Mouse (Mus musculus): ENCODE results near the gene Ptpn11. TPM values are rescaled to one million over a fixed set of nuclear protein-coding genes. Genes with fewer than 3 reads are reported as not detected.

Ptpn11 gene
- polyA plus RNA-seq, 1 experiment from 2014 or later, result 14.4 TPM

- H3K36me3 ChIP-seq (ENCODE audit: control insufficient read depth, insufficient read depth, low read length), result peaks cover 14% of the 10 kb centered on the region
- WGBS, result 87% methylated on average over 4 of the region's 4 CpGs
Observed at GRCm38 (mm10) chr5:121150684-121151083, 40.5 kb downstream of the Ptpn11 start.

GRCm38 (mm10) chr5:121149246-121149645 is 42.0 kb downstream of the Ptpn11 start:
- ATAC-seq (ENCODE audit: insufficient read depth, low FRiP score), result no peak
- H3K9me3 ChIP-seq (replicated peaks; ENCODE audit: control insufficient read depth, low read length), result no peaks in the 10 kb centered on the region
- no peak overlapping the region for H3K27ac ChIP-seq (ENCODE audit: low read length)
- no peak overlapping the region for H3K4me3 ChIP-seq (replicated peaks; ENCODE audit: low read length)
- no peaks in the 10 kb centered on the region for H3K27me3 ChIP-seq (ENCODE audit: control insufficient read depth, insufficient read depth, low read length)
- no peak overlapping the region for H3K4me2 ChIP-seq (ENCODE audit: low read depth, low read length)
- H3K4me1 ChIP-seq (ENCODE audit: control insufficient read depth, insufficient read depth, low read length), result no peaks in the 10 kb centered on the region
- no peak overlapping the region for H3K9ac ChIP-seq (ENCODE audit: low read length)
- 55% methylated on average over 1 of the region's 1 CpGs for WGBS
- peaks cover 17% of the 10 kb centered on the region for H3K36me3 ChIP-seq (ENCODE audit: control insufficient read depth, insufficient read depth, low read length)

More at GRCm38 (mm10) chr5:121150684-121151083, 40.5 kb downstream of the Ptpn11 start:
- Histone ChIP-seq H3K4me3 (replicated peaks; ENCODE audit: low read length) (no peak overlapping the region), H3K27me3 (ENCODE audit: control insufficient read depth, insufficient read depth, low read length) (no peaks in the 10 kb centered on the region), H3K4me1 (ENCODE audit: control insufficient read depth, insufficient read depth, low read length) (no peaks in the 10 kb centered on the region), H3K4me2 (ENCODE audit: low read depth, low read length) (no peak overlapping the region), H3K9ac (ENCODE audit: low read length) (no peak overlapping the region), H3K9me3 (replicated peaks; ENCODE audit: control insufficient read depth, low read length) (no peaks in the 10 kb centered on the region), H3K27ac (ENCODE audit: low read length) (no peak overlapping the region)
- ATAC-seq (ENCODE audit: insufficient read depth, low FRiP score), result no peak

DNA sequence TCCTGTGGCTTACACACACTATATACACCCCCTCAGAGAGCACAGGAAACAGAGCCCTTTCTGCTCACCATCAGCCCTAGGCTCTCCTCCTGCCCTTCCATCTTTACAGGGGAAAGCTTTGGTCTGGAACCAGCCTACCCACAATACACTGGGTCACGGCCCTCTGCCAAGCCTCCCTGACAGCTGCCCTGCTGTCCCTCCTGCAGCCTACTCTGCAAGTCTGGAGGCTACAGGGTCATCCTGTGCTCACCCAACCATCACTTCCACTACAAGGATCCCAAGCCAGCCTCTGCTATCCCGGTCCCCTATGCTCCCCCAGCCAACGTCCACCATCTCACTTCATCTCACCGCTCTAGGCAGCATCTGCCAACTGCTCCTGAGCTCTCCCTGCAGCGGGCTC is 44.9 kb downstream of the Ptpn11 start:
- Histone ChIP-seq H3K36me3 (ENCODE audit: control insufficient read depth, insufficient read depth, low read length) (peaks cover 12% of the 10 kb centered on the region), H3K4me3 (replicated peaks; ENCODE audit: low read length) (no peak overlapping the region), H3K27me3 (ENCODE audit: control insufficient read depth, insufficient read depth, low read length) (no peaks in the 10 kb centered on the region), H3K9me3 (replicated peaks; ENCODE audit: control insufficient read depth, low read length) (no peaks in the 10 kb centered on the region), H3K4me1 (ENCODE audit: control insufficient read depth, insufficient read depth, low read length) (no peaks in the 10 kb centered on the region), H3K9ac (ENCODE audit: low read length) (no peak overlapping the region), H3K4me2 (ENCODE audit: low read depth, low read length) (no peak overlapping the region), H3K27ac (ENCODE audit: low read length) (no peak overlapping the region)
- ATAC-seq (ENCODE audit: insufficient read depth, low FRiP score), result no peak
- WGBS, result 92% methylated on average over 5 of the region's 5 CpGs

GRCm38 (mm10) chr5:121145609-121146008 is 45.6 kb downstream of the Ptpn11 start:
- Histone ChIP-seq H3K9me3 (replicated peaks; ENCODE audit: control insufficient read depth, low read length) (no peaks in the 10 kb centered on the region), H3K27ac (ENCODE audit: low read length) (no peak overlapping the region), H3K4me2 (ENCODE audit: low read depth, low read length) (no peak overlapping the region), H3K36me3 (ENCODE audit: control insufficient read depth, insufficient read depth, low read length) (peaks cover 12% of the 10 kb centered on the region), H3K9ac (ENCODE audit: low read length) (no peak overlapping the region), H3K4me1 (ENCODE audit: control insufficient read depth, insufficient read depth, low read length) (no peaks in the 10 kb centered on the region), H3K4me3 (replicated peaks; ENCODE audit: low read length) (no peak overlapping the region), H3K27me3 (ENCODE audit: control insufficient read depth, insufficient read depth, low read length) (no peaks in the 10 kb centered on the region)
- WGBS, result 87% methylated on average over 5 of the region's 5 CpGs
- ATAC-seq (ENCODE audit: insufficient read depth, low FRiP score), result no peak

GRCm38 (mm10) chr5:121144441-121145238 is 46.6 kb downstream of the Ptpn11 start:
- no peak for ATAC-seq (ENCODE audit: insufficient read depth, low FRiP score)
- WGBS, result 81% methylated on average over 13 of the region's 13 CpGs
- H3K36me3 ChIP-seq (ENCODE audit: control insufficient read depth, insufficient read depth, low read length), result peaks cover 12% of the 10 kb centered on the region

DNA sequence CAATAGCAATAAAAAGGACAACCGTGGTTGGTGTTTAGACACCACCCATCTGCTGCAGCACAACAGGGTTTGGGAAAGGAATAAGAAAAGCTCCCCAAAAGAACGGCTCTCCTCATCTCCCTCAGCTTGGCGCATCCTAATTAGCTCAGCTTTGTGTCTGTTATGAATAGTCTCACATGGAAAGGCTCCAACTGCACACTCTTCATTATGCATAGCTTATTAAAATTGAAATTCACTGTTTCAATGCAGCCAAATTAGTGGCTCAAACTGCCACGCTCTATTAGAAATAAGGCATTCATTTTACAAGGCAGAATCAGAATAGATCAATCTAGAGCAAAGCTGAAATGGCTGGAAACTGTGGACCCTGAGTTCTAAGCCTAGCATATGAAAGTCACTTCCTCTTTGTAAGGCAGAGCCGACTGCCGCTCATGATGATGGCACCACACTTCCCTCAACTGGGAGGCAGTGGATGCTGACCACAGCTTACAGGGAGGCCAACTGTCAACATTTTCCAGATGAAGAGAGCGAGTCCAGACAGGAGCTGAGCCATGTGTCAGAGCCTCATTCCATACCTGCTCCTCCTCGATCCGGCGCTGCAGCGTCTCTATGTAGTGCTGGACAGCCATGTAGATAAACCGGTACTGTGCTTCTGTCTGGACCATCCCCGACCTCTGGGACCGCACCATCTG is 48.6 kb downstream of the Ptpn11 start:
- Histone ChIP-seq H3K27ac (ENCODE audit: low read length) (no peak overlapping the region), H3K9ac (ENCODE audit: low read length) (no peak overlapping the region), H3K4me2 (ENCODE audit: low read depth, low read length) (no peak overlapping the region), H3K9me3 (replicated peaks; ENCODE audit: control insufficient read depth, low read length) (no peaks in the 10 kb centered on the region), H3K27me3 (ENCODE audit: control insufficient read depth, insufficient read depth, low read length) (no peaks in the 10 kb centered on the region), H3K4me3 (replicated peaks; ENCODE audit: low read length) (no peak overlapping the region), H3K4me1 (ENCODE audit: control insufficient read depth, insufficient read depth, low read length) (no peaks in the 10 kb centered on the region), H3K36me3 (ENCODE audit: control insufficient read depth, insufficient read depth, low read length) (peaks cover 10% of the 10 kb centered on the region; the same call in 1 of the 2 replicates)
- 90% methylated on average over 14 of the region's 14 CpGs for WGBS
- ATAC-seq (ENCODE audit: insufficient read depth, low FRiP score), result no peak

More at GRCm38 (mm10) chr5:121144441-121145238, 46.6 kb downstream of the Ptpn11 start:
- no peak overlapping the region for H3K27ac ChIP-seq (ENCODE audit: low read length)
- H3K27me3 ChIP-seq (ENCODE audit: control insufficient read depth, insufficient read depth, low read length), result no peaks in the 10 kb centered on the region
- H3K9ac ChIP-seq (ENCODE audit: low read length), result no peak overlapping the region
- no peak overlapping the region for H3K4me3 ChIP-seq (replicated peaks; ENCODE audit: low read length)
- no peak overlapping the region for H3K4me2 ChIP-seq (ENCODE audit: low read depth, low read length)
- no peaks in the 10 kb centered on the region for H3K4me1 ChIP-seq (ENCODE audit: control insufficient read depth, insufficient read depth, low read length)
- no peaks in the 10 kb centered on the region for H3K9me3 ChIP-seq (replicated peaks; ENCODE audit: control insufficient read depth, low read length)

DNA sequence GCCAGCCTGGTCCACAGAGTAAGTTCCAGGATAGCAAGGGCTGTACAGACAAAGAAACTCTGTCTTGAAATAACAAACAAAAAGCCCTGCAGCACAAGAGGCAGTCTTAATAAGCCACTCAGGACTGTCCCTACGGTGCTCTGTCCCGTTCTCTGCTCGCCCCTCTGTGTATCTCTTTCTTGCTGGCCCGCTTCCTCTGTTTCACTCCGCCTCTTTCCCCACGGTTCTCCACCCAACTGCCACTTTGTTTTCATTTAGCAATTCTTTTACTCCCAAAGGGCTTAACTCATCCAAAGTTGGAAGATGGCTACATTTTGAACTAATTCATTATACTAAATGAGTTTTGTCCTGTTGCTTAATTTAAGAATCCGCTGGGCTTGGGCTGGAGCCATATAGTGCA is 50.9 kb downstream of the Ptpn11 start:
- H3K4me1 ChIP-seq (ENCODE audit: control insufficient read depth, insufficient read depth, low read length), result no peaks in the 10 kb centered on the region
- WGBS, result 66% methylated on average over 7 of the region's 7 CpGs
- no peak overlapping the region for H3K27ac ChIP-seq (ENCODE audit: low read length)
- H3K36me3 ChIP-seq (ENCODE audit: control insufficient read depth, insufficient read depth, low read length), result peaks cover 10% of the 10 kb centered on the region; the same call in 1 of the 2 replicates
- H3K4me3 ChIP-seq (replicated peaks; ENCODE audit: low read length), result no peak overlapping the region
- H3K4me2 ChIP-seq (ENCODE audit: low read depth, low read length), result no peak overlapping the region
- no peaks in the 10 kb centered on the region for H3K9me3 ChIP-seq (replicated peaks; ENCODE audit: control insufficient read depth, low read length)
- no peak for ATAC-seq (ENCODE audit: insufficient read depth, low FRiP score)
- H3K27me3 ChIP-seq (ENCODE audit: control insufficient read depth, insufficient read depth, low read length), result no peaks in the 10 kb centered on the region
- no peak overlapping the region for H3K9ac ChIP-seq (ENCODE audit: low read length)

DNA sequence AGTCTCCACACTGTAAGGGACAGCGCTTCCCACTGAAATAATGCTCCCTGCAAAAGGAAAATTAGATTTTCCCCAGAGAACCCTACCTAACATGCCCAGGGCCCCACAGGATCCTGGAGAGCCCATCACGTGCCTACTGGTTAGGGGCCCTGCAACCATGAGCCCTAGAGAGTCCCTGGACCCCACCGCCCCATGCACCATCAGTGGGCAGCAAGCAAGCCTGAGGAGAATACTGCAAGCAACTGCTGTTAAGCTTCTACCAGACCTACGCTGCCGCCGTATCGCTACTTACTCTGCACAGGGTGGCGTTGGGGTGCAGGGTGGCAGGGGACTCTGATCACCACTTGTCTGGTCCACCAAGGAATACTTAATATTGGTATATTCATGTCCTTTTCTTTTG is 54.1 kb downstream of the Ptpn11 start:
- 94% methylated on average over 8 of the region's 8 CpGs for whole genome bisulfite sequencing
- Histone ChIP-seq H3K36me3 (ENCODE audit: control insufficient read depth, insufficient read depth, low read length) (peaks cover 10% of the 10 kb centered on the region; the same call in 1 of the 2 replicates), H3K4me1 (ENCODE audit: control insufficient read depth, insufficient read depth, low read length) (no peaks in the 10 kb centered on the region)

DNA sequence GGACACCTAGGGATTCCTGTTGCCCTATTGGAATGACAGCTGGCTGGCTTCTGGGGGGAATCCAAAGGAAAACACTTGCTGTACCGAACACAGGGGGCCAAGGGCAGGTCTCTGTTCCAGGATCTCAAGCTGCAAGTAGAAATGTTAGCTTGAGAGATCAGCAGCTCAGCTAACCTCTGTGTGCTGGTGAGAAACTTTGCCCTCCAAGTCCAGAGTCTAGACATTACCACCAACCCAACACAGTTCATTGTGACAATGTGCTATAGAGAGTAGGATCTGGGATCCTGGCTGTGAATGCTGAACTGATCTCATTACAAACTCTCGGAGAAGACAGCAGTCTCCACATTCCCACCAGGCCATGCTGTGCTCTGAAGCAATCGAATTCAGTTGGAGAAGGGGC is 59.4 kb downstream of the Ptpn11 start:
- H3K9ac ChIP-seq (ENCODE audit: low read length), result no peak overlapping the region
- WGBS, result 84% methylated on average over 3 of the region's 3 CpGs
- no peak for ATAC-seq (ENCODE audit: insufficient read depth, low FRiP score)
- no peaks in the 10 kb centered on the region for H3K9me3 ChIP-seq (replicated peaks; ENCODE audit: control insufficient read depth, low read length)
- H3K27me3 ChIP-seq (ENCODE audit: control insufficient read depth, insufficient read depth, low read length), result no peaks in the 10 kb centered on the region
- H3K4me3 ChIP-seq (replicated peaks; ENCODE audit: low read length), result no peak overlapping the region
- no peaks in the 10 kb centered on the region for H3K4me1 ChIP-seq (ENCODE audit: control insufficient read depth, insufficient read depth, low read length)
- H3K4me2 ChIP-seq (ENCODE audit: low read depth, low read length), result no peak overlapping the region
- H3K36me3 ChIP-seq (ENCODE audit: control insufficient read depth, insufficient read depth, low read length), result peaks cover 4% of the 10 kb centered on the region; the same call in 1 of the 2 replicates
- no peak overlapping the region for H3K27ac ChIP-seq (ENCODE audit: low read length)

More for the DNA sequence above, 54.1 kb downstream of the Ptpn11 start:
- Histone ChIP-seq H3K27me3 (ENCODE audit: control insufficient read depth, insufficient read depth, low read length) (no peaks in the 10 kb centered on the region), H3K27ac (ENCODE audit: low read length) (no peak overlapping the region), H3K9me3 (replicated peaks; ENCODE audit: control insufficient read depth, low read length) (no peaks in the 10 kb centered on the region), H3K9ac (ENCODE audit: low read length) (no peak overlapping the region), H3K4me3 (replicated peaks; ENCODE audit: low read length) (no peak overlapping the region), H3K4me2 (ENCODE audit: low read depth, low read length) (no peak overlapping the region)
- ATAC-seq (ENCODE audit: insufficient read depth, low FRiP score), result no peak

All from stomach, embryonic 16.5 days (tissue).